Mouse (Mus musculus): ENCODE data around the gene Glis2.

Glis2 gene

DNA sequence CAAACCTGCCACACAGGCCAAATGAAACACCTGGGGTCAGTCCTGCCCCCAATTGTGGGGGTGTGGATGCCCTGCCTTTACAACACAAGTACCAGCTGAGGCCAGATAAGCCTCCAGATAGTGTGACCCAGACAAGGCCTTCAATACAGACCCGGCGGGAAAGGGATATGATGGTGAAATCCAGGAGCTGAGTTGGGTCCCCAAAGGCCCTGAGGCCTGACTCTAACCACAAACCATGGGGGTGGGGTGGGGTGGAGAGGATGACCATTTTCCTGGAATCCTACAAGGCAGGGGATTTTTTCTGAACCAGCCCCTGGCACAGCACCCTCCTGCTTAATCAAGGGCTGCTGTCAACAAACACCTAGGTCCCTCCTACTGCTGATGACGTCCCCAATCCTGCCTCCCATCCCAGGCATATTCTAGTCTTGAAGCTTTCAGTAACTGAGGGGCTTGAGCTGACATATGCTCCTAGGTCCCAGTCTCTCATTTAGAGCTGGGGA, 44.4 kb downstream of the Glis2 start:
- no peak for DNase-seq (ENCODE audit: low read depth, low spot score)

DNA sequence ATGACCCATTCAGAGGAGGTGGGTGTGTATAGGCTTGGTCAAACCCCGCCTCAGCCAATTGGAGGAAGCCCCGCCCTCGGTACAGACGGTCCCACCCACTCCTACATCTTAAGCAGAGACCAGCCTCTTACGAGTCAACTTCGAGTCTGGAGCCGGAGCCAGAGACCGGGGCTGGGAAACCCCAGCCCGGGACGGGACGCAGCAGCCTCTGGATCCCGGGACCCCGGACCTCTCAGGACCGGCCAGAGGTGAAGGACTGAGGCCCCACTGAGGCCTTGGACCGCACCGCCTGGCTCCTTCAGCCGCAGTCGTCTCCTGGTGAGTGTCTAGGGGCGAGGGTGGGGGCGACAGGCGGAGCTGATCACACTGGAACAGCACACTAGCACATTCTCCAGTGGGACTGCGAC, 45.3 kb downstream of the Glis2 start, which contains the start of the genes Vasn and Dnaja3:
Vasn (plus strand) TSS at position 111 of the 407 bp plus-strand sequence.
Dnaja3 (plus strand) TSS at position 159 of the 407 bp plus-strand sequence.
- peak; percentile 83 for DNase-seq (ENCODE audit: low read depth, low spot score)

DNA sequence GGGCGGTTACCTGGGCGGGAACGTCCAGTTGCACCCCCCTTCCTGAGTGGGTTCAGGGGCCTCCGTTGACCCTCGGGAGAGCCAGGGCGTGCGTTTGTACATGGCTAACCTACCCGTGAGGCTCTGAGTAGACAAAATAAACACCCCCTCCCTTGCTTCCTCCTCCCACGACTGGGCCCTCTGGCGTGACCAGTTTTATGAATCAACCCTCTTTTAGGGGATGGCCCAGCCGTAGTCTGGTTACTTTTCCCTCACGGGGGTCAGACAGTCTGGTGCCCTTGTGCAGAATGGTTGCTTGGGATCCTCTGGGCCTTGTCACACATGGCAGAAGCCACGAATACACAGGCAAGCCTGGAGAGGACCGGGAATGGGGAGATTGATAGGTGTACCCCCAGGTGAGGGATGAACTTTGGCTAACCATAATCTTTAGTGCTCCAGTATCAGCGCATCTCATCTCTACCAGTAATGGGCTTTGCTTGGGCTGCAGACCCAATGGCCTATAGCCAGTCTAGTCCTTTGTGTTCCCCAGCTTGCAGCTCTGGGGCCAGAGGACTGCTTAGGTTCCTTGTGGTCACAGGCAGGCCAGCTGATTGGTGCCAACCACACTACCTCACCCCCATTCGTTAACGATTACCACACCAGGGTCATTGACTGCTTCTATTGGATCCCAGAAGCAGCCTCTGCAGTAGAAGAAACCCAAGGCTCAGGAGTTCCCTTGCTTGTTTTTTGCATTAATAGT, 45.9 kb downstream of the Glis2 start:
- no peak for DNase-seq (ENCODE audit: low read depth, low spot score)

DNA sequence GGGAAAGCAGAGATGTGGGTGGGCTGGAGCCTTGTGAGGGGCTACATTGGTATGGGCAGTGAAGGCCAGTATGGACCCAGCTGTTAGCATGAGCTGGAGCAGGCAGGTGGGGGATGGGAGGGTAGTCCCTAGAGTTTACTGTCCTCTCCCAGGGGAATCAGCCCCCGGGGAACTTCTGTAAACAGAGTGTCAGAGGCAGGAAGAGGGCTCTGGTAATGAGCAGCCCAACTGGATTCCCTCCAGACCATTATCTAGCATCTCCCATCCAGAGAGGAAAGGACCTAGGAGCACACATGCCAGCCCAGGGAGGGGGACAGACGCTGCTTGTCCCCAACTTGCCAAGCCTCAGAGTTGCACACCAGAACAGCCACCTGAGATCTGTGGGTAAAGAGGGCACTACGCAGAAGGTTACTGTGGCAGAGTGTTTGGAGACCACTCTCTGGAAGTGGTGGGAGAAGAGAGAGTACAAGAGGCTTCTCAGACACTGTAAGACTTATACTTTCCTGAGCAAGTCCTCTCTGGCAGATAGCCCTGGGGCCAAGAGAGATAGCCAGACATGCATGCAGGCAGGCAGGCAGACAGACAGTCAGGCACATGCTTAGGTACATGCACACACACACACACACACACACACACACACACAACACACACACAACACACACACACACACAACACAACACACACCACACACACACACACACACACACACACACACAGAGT, 46.8 kb downstream of the Glis2 start:
- no peak for DNase-seq (ENCODE audit: low read depth, low spot score)

DNA sequence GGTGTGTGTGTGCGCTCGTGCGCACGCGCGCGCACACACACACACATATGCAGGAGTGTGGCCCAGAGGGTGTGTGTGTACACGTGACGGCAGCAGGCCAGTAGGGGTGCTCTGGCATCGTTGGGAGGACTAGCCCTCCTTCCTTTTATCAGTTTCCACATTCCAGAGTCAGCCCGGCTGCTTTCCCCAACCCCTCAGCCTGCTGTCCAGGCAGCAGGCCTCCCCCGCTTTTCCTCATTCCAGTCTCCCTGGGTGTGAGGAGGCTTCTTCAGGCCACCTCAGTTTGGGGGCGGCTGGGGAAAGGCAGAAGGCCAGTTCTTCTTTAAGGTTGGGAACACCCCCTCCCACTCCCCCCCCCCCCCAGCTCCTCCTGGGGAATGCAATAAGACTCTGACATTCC, 47.7 kb downstream of the Glis2 start:
- DNase-seq (ENCODE audit: low read depth, low spot score): peak; percentile 35

DNA sequence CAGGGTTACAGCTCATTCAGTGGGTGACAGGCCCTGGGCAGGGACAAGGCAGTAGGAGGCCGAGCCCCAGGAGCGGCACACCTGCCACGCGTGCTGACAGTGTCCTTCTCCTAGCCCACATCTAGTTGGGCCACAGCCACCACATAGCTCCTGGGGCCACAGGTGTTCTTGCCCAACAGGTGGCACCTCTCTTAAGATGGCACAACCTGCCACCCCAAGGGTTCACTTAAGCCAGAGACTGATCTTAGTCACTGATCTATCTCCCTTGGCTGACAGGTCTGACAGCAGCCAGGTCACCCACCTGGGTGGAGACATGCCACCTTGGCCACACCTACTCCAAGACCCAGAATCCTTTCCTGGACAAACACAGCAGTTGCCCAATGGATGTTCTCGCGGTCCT, 48.4 kb downstream of the Glis2 start:
- DNase-seq (ENCODE audit: low read depth, low spot score): no peak

DNA sequence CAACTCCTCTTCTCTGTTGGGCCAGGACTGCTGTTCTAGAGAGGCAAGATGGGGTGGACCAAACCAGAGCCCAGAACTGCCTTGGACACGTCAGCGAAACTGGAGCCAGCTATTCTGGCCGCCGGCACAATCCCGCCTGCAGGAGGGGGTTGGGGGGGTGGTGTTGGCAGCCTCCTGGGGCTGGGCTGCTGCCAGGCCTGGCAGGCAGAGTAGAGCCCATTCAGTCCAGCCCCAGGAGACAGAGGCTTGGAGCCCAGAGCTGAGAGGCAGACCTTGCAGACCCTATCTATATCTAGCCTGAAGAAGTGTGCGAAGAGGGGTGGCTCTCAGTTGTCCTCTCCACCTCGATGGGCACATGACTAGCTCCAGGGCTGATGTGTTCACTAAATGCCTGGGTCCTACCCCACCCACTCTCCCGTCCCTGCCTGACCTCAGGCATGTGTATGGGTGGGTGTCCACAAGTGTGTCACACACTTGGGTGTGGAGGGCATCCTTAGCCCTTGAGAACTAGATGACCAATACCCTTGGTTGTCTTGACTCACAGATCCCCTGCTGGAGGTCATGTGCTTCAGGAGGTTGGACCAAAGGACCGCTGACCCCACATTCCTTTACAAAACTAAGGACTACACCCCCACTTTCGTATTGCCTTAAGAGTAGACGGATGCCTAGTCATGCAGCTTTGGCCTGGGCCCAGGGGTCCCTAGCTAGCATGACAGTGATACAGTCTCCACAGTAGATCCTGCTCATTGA, 49.3 kb downstream of the Glis2 start:
- no peak for DNase-seq (ENCODE audit: low read depth, low spot score)

- DNase-seq (ENCODE audit: low read depth, low spot score): no peak
These were observed 51.4 kb downstream of the Glis2 start for GRCm38 (mm10) chr16:4645867-4646266.

- no peak for DNase-seq (ENCODE audit: low read depth, low spot score)
These were observed 52.3 kb downstream of the Glis2 start for GRCm38 (mm10) chr16:4646831-4647230.

- no peak for DNase-seq (ENCODE audit: low read depth, low spot score)
These were observed 53.2 kb downstream of the Glis2 start for GRCm38 (mm10) chr16:4647651-4648141.

GRCm38 (mm10) chr16:4648416-4649023, 54.0 kb downstream of the Glis2 start:
- peak; percentile 56 for DNase-seq (ENCODE audit: low read depth, low spot score)

- DNase-seq (ENCODE audit: low read depth, low spot score): no peak
These were observed 54.7 kb downstream of the Glis2 start for GRCm38 (mm10) chr16:4649211-4649610.

GRCm38 (mm10) chr16:4649692-4650091, 55.2 kb downstream of the Glis2 start:
- DNase-seq (ENCODE audit: low read depth, low spot score): no peak

GRCm38 (mm10) chr16:4650161-4650560, 55.6 kb downstream of the Glis2 start:
- no peak for DNase-seq (ENCODE audit: low read depth, low spot score)

DNA sequence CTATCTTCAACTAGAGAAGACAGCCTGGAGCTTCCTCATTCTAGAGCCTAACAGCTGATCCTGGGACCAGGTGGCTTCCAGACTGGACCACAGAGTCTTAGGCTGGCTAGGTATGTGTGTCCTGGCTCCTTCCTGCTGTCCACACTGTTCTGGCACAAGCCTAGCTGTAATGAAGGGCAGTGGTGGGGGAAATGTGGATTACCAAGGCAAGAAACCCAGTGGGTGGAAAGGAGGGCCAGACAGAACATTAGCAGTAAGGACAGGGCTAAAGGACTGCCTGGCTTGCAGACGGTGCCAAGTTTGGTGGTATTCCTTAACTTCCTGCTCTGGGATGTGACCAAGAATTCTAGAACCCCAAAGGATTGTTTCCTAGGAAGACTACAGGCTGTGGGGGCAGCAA, 56.6 kb downstream of the Glis2 start:
- no peak for DNase-seq (ENCODE audit: low read depth, low spot score)

DNA sequence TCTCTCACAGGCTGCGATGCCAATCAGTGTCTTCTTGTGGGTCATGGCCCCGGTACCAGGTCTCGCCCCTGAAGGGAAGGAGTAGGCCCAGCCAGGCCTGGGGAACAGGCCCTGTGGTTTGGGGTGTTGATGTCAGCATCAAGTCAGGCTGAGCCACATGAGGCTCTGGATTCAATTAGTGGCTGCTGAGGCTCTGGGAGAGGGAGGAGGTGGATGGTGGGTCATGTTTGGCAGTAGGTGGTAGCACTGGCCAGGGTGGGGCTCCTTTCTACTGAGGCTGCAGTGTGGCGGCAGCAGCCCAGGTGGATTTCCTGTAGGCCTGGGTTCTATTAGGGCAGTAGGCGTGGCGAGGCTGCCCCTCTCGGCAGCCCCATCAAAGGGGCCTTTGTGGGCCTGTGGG, 57.1 kb downstream of the Glis2 start:
- no peak for DNase-seq (ENCODE audit: low read depth, low spot score)

GRCm38 (mm10) chr16:4652707-4653416, 58.3 kb downstream of the Glis2 start:
- DNase-seq (ENCODE audit: low read depth, low spot score): no peak

- no peak for DNase-seq (ENCODE audit: low read depth, low spot score)
These were observed 60.2 kb downstream of the Glis2 start for GRCm38 (mm10) chr16:4654706-4655105.

DNA sequence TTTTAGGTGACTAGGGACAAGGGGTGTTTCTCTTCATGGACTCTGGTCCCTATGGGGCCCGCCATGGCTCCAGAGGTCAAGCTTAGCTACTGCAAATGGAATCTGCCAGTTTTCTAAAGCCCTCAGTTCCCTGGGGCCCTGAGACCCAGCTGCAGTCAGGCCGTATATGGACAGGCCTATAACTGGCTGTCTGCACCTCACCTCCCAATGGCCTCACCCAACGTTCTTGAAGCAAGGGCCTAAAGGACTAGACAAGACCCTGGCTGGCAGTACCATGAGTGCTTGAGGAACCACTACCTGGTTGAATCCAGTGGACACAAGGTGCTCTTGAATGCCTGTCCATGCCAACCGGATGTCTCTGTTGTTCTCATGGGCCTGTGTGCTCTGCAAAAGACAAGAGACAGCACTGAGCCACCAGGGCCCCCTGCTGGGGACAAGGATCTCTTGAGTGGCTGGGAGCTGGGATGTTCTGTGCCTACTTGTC, 60.8 kb downstream of the Glis2 start:
- no peak for DNase-seq (ENCODE audit: low read depth, low spot score)

DNA sequence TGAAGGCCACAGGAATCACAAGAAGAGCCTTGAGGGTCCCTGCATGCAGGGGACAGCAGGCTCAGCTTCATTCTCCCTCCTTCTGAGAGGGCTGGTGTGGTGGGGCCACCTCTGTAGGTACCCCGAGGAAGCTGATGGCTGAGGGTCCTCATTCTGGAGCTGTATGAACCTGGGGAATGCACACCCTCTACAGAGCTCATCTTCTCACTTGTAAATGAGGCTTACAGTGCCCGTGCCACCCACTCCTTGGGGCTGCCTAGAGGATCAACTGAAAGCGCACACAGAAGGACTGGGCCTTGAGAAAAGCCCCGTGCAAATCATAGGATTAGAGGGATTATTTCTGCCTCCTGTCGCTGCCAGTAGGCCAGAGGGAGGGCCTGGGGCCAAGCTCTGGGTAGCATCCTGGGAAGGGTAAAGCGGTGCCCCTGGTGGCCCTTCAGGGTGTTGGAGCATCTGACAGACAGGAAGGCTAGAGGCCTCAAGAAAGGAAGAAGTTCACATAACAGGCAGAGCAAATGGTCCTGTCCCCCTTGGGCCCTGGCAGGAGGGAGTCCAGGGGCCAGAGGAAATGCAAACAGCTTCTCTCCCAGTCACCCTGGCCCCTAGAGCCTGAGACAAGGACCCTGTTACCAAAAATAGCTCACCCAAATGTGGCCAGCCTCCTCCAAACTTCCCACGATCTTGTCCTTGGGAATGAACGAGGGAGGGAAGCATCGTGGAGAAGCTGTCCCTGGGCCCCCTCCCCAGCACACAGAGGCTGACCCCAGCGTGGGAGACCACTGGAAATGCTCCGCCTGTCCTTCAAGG, 61.5 kb downstream of the Glis2 start:
- DNase-seq (ENCODE audit: low read depth, low spot score): peak; percentile 23

All from ES-CJ7 (cell line).